Mouse (Mus musculus) liver, embryonic 14.5 days (tissue): ENCODE data around the gene Acoxl.

Experiments used
- CTCF ChIP-seq: IDR thresholded peaks from 2 replicates; pipeline ENCODE4 v1.5.1; 2016; ENCODE audit warnings: antibody characterized with exemption, low read depth, control low read depth
- EP300 ChIP-seq: IDR thresholded peaks from 2 replicates; pipeline ENCODE4 v1.6.1; 2016; ENCODE audit warnings: antibody characterized with exemption, low read depth

DNA sequence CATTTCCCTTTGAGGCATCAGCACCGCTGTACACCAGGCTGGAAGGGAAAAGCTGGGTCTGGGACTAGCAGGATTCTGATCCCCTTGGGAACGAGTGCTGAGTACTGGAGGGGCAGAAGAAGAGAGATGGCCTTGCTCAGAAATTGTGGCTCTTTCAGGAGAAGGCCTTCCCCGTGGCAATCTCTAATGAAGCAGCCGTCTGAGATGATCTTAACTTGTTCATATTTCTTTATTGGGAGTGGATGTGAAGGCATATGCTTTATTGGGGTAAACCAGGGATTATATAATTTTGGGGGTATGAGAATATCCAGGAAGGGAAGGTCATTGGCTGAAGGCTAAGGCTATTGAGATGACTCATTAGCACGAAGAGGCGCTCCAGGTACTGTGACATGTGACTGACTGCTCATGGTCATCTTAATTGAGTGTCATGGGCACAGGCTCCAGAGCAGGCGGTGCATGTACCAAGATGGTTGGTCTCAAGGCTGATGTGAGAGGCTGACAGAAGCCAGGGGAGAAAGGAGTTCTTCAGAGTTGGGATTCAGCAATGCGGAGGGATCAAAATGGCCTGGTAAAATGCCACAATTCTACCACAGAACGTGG is 195.5 kb downstream of the Acoxl start:
- TF ChIP-seq CTCF (no peak), EP300 (no peak)
